Mouse (Mus musculus) heart, postnatal 0 days (tissue): ENCODE results near the gene Swsap1.

Experiments
- CTCF ChIP-seq: IDR thresholded peaks from 2 replicates; pipeline ENCODE4 v1.5.1; 2016; ENCODE audit warnings: antibody characterized with exemption, control low read depth, low read depth
- EP300 ChIP-seq: IDR thresholded peaks from 2 replicates; pipeline ENCODE4 v1.6.1; 2016; ENCODE audit warnings: antibody characterized with exemption, low read depth

DNA sequence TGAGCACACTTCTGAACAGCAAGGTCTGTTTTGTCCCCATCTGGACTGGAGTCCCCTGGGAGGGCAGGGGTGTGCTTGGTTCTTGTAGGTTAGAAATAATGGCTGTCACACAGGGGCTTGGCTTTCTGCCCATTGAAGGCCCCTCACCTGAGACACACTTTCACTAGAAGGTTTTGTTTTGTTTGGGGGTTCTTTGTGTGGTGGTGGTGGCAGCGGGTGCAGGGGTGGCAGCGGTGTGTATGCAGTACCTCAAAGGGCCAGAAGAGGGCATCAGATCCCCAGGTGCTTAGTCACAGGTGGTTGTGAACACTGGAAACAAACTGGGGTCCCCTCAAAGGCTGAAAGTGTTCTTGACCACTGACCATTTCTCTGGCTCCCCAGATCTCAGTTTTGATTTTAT is 22.4 kb downstream of the Swsap1 start:
- TF ChIP-seq CTCF (peak; percentile 34), EP300 (no peak)
